Mouse (Mus musculus): ENCODE results near the gene Odf2. TPM values are rescaled to one million over a fixed set of nuclear protein-coding genes. Genes with fewer than 3 reads are reported as not detected.
"Not testable (repeated sequence)": the region's sequence is repeated elsewhere in the genome, so short reads cannot be mapped to it uniquely, and the experiment has no call there.

Gene Odf2
- polyA plus RNA-seq, 1 experiment from 2014 or later: 66.2 TPM

DNA sequence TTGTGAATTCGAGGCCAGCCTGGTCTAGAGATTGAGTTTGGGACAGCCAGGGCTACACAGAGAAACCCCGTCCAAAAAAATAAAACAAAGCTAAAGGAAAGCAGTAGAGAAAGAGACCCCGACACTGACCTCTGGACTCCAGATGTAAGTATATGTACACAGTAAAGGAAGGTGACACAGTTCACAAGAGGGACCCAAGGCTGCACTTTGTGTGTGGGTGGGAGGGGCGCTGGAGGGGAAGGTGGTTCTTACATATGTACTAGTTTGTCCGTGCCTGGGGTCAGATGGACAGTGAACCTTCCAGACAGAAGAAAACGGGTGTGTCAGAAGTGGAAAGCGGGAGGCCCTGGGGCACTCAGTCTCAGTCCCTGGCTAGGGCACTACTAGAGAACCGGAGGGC is 9.8 kb upstream of the Odf2 start:
- peaks cover 3% of the 10 kb centered on the region for H3K36me3 ChIP-seq (ENCODE audit: control insufficient read depth, insufficient read depth, low read length)
- no peak overlapping the region for H3K27ac ChIP-seq (ENCODE audit: low read length)
- H3K4me2 ChIP-seq (ENCODE audit: low read length): no peak overlapping the region
- no peak overlapping the region for H3K4me3 ChIP-seq (ENCODE audit: low read depth, low read length)
- WGBS: 76% methylated on average over 8 of the region's 8 CpGs
- H3K27me3 ChIP-seq (ENCODE audit: control insufficient read depth, insufficient read depth, low read depth, low read length): no peaks in the 10 kb centered on the region
- no peaks in the 10 kb centered on the region for H3K4me1 ChIP-seq (ENCODE audit: control insufficient read depth, insufficient read depth, low read length)
- ATAC-seq: no peak
- H3K9ac ChIP-seq (ENCODE audit: low read depth, low read length): no peak overlapping the region
- H3K9me3 ChIP-seq (replicated peaks; ENCODE audit: control insufficient read depth, low read length, poor library complexity, severe bottlenecking): no peaks in the 10 kb centered on the region

DNA sequence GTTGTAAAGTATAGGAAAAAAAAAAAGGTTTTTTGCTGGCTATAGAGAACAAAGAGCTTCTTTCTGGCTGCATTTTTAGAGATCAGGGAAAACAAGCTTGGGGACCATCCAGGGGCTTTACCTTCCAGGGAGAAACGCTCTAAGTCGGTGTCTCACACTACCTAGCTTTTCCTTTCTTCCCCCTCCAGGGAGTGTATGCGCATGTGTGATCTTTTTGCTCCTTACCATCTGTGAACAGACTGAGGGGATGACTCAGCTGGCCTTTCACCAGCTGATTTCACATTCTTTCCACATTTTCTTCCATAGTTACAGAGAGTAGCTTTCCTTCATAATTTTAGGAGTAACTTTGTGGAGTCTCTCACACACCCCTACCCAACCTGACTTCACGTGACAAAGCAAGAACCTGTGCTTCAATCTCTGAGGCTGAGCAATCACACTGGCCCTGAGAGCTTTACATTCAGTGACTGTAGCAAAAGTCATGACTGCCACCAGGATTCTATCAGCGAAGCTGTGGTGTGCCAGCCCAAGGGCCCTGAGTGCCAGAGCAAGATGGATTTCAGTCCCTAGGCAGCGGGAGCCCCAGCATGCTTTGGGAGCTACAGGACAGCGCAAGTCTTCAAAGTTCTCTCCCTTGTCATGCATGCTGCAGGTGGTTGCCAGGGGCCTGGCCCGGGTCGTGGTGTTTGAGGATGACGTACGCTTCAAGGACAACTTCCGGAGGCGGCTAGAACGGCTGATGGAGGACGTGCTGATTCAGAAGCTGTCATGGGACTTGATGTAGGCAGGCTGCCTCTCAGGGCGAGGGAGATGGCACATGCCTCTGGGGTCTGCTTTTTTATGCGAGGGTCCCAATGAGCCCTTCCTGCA is 8.8 kb upstream of the Odf2 start:
- H3K27me3 ChIP-seq (ENCODE audit: control insufficient read depth, insufficient read depth, low read depth, low read length): no peaks in the 10 kb centered on the region
- 84% methylated on average over 17 of the region's 17 CpGs for WGBS
- no peak for ATAC-seq
- no peak overlapping the region for H3K9ac ChIP-seq (ENCODE audit: low read depth, low read length)
- H3K4me3 ChIP-seq (ENCODE audit: low read depth, low read length): no peak overlapping the region
- no peaks in the 10 kb centered on the region for H3K9me3 ChIP-seq (replicated peaks; ENCODE audit: control insufficient read depth, low read length, poor library complexity, severe bottlenecking)
- no peak overlapping the region for H3K4me2 ChIP-seq (ENCODE audit: low read length)
- peaks cover 3% of the 10 kb centered on the region for H3K36me3 ChIP-seq (ENCODE audit: control insufficient read depth, insufficient read depth, low read length)
- no peak overlapping the region for H3K27ac ChIP-seq (ENCODE audit: low read length)
- no peaks in the 10 kb centered on the region for H3K4me1 ChIP-seq (ENCODE audit: control insufficient read depth, insufficient read depth, low read length)

DNA sequence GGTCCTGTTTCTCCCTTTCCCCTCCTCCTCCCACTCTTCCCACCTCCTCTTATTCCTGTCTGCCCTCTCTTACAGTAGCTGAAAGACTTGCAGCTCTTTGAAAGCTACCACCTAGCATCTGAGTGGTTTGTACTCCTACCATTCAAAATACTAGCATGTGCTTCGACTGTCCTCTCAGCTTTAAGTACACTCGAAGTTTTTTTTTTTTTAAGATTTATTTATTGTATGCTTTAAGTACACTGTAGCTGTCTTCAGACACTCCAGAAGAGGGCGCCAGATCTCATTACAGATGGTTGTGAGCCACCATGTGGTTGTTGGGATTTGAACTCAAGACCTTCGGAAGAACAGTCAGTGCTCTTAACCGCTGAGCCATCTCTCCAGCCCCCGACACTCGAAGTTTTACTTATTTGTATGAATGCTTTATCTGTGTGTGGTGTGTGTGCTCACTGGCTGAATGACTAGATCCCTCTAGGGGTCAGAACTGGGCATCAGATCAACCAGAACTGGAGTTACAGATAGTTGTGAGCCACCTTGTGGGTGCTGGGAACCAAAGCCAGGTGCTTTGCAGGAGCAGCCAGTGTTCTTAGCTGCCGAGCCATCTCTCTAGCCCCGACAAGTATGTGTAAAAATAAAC is 2.2 kb upstream of the Odf2 start:
- 88% methylated on average over 9 of the region's 9 CpGs for WGBS

DNA sequence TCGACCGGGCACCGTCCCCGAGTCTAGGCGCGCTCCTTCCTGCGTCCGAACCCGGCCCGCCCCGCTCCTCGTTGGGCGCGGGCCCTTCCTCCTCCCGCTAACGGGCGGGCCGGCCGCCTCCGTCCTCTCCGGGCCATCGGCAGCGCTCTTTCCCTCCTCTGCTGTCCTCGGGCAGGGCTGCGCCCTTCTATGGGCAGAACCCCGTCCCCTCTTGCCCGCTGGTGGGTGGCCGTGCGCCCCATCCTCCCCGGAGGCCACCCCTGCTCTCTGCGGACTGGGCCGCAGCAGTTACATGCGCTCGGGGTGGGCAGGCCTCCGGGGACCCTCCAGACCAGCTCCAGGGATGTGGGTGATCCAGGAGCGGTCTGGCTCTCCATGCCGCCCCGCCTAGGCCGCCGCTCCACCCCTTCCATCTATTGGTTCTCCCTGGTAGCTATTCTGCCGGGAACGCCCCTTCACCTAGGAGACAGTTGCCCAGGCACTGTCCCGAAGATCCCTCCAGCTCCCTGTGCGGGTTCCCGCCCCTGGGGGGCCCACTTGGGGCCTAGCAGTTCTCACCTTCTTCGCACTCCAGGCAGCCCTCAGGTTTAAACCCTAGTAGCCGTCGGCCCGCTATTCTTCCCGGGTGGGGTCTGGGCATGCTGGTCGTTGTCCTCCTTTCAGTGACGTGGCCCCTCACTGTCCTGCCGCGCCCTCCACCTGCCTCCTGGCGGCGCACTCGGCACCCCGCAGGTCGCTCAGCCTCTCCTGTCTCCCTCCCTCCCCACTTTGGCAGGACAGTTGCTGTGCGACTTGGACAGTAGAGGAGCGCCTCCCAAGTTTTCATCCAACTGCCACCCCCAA is 1.2 kb downstream of the Odf2 start:
- peak overlapping the region; percentile 82 for H3K9ac ChIP-seq (ENCODE audit: low read depth, low read length)
- no peaks in the 10 kb centered on the region for H3K27me3 ChIP-seq (ENCODE audit: control insufficient read depth, insufficient read depth, low read depth, low read length)
- under 1% methylated on average over 51 of the region's 61 CpGs for WGBS
- H3K4me3 ChIP-seq (ENCODE audit: low read depth, low read length): peak overlapping the region; percentile 96
- H3K4me1 ChIP-seq (ENCODE audit: control insufficient read depth, insufficient read depth, low read length): peaks cover 11% of the 10 kb centered on the region
- H3K9me3 ChIP-seq (replicated peaks; ENCODE audit: control insufficient read depth, low read length, poor library complexity, severe bottlenecking): no peaks in the 10 kb centered on the region
- H3K27ac ChIP-seq (ENCODE audit: low read length): peak overlapping the region; percentile 84
- H3K36me3 ChIP-seq (ENCODE audit: control insufficient read depth, insufficient read depth, low read length): peaks cover 16% of the 10 kb centered on the region; the same call in 1 of the 2 replicates
- peak; percentile 90 for ATAC-seq
- peak overlapping the region; percentile 88 for H3K4me2 ChIP-seq (ENCODE audit: low read length)

More for the DNA sequence above, 2.2 kb upstream of the Odf2 start:
- not testable (repeated sequence) for H3K9me3 ChIP-seq (replicated peaks; ENCODE audit: control insufficient read depth, low read length, poor library complexity, severe bottlenecking); H3K4me3 ChIP-seq (ENCODE audit: low read depth, low read length); H3K27me3 ChIP-seq (ENCODE audit: control insufficient read depth, insufficient read depth, low read depth, low read length); H3K4me2 ChIP-seq (ENCODE audit: low read length); H3K9ac ChIP-seq (ENCODE audit: low read depth, low read length); H3K27ac ChIP-seq (ENCODE audit: low read length); H3K36me3 ChIP-seq (ENCODE audit: control insufficient read depth, insufficient read depth, low read length); ATAC-seq
- peaks cover 11% of the 10 kb centered on the region for H3K4me1 ChIP-seq (ENCODE audit: control insufficient read depth, insufficient read depth, low read length)

DNA sequence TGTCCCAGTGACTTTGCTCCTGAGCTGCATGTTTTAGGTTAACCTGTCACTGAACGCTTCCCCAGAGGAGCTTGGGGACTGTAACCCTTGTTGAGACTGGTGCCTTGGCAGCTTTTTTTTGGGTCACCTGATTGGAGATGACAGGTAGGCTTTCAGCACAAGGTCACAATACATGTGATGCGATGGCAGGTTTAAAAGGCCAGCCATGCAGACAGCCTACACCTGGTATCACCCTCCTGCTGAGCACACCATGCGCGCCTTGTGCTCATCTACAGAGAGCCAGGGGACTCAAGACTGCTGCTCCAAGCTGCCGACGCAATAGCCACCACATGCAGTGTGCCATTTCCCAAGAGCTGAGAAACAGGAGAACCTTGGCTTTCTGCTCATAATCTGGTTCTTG is 2.8 kb downstream of the Odf2 start:
- H3K9ac ChIP-seq (ENCODE audit: low read depth, low read length): no peak overlapping the region
- 93% methylated on average over 6 of the region's 6 CpGs for WGBS
- H3K4me3 ChIP-seq (ENCODE audit: low read depth, low read length): no peak overlapping the region
- no peaks in the 10 kb centered on the region for H3K9me3 ChIP-seq (replicated peaks; ENCODE audit: control insufficient read depth, low read length, poor library complexity, severe bottlenecking)
- ATAC-seq: no peak
- no peak overlapping the region for H3K27ac ChIP-seq (ENCODE audit: low read length)
- H3K36me3 ChIP-seq (ENCODE audit: control insufficient read depth, insufficient read depth, low read length): peaks cover 19% of the 10 kb centered on the region; the same call in 1 of the 2 replicates
- H3K4me2 ChIP-seq (ENCODE audit: low read length): no peak overlapping the region
- H3K27me3 ChIP-seq (ENCODE audit: control insufficient read depth, insufficient read depth, low read depth, low read length): no peaks in the 10 kb centered on the region
- peaks cover 11% of the 10 kb centered on the region for H3K4me1 ChIP-seq (ENCODE audit: control insufficient read depth, insufficient read depth, low read length)

DNA sequence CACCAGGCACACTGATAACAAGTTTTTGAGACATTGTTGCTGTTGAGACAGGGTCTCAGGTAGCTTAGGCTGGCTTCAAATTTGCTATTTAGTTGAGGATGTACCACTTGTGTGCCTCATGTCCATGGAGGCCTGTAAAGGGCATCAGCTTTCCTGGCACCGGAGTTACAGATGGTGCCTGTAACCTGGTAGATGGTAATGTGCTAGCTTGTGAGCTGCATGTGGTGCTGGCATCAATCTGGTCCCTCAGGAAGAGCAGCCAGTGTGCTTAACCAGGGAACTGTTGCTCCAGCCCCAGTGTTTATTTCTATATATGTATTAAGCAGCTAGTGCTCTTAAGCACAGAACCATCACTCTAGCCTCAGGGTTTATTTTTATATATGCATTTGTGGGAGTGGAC is 7.0 kb downstream of the Odf2 start:
- Histone ChIP-seq H3K9me3 (replicated peaks; ENCODE audit: control insufficient read depth, low read length, poor library complexity, severe bottlenecking) (no peaks in the 10 kb centered on the region), H3K27me3 (ENCODE audit: control insufficient read depth, insufficient read depth, low read depth, low read length) (no peaks in the 10 kb centered on the region), H3K4me3 (ENCODE audit: low read depth, low read length) (no peak overlapping the region), H3K36me3 (ENCODE audit: control insufficient read depth, insufficient read depth, low read length) (peaks cover 29% of the 10 kb centered on the region), H3K9ac (ENCODE audit: low read depth, low read length) (no peak overlapping the region), H3K4me1 (ENCODE audit: control insufficient read depth, insufficient read depth, low read length) (peaks cover 2% of the 10 kb centered on the region), H3K27ac (ENCODE audit: low read length) (no peak overlapping the region), H3K4me2 (ENCODE audit: low read length) (no peak overlapping the region)
- no peak for ATAC-seq
- 100% methylated on average over 1 of the region's 1 CpGs for WGBS

DNA sequence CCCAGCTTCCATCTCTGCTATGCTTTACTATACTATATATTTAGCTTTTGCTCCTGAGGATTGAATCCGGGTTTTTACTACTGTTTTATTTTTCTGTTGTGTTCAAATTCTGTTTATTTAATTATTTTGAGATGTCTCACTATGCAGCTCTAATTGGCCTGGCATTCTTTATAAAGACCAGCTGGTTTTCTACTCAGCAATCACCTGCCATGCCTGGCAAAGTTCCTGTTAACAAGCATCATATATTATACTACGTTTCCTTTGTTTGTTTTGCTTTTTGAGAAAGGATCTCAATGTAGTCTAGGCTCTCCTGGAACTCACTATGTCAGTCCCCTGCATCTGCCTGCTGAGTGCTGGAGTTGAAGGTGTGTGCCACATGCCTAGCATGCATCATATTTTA is 8.3 kb downstream of the Odf2 start:
- Histone ChIP-seq H3K4me3 (ENCODE audit: low read depth, low read length) (no peak overlapping the region), H3K9me3 (replicated peaks; ENCODE audit: control insufficient read depth, low read length, poor library complexity, severe bottlenecking) (no peaks in the 10 kb centered on the region), H3K27ac (ENCODE audit: low read length) (no peak overlapping the region), H3K9ac (ENCODE audit: low read depth, low read length) (no peak overlapping the region), H3K4me1 (ENCODE audit: control insufficient read depth, insufficient read depth, low read length) (no peaks in the 10 kb centered on the region), H3K4me2 (ENCODE audit: low read length) (no peak overlapping the region), H3K27me3 (ENCODE audit: control insufficient read depth, insufficient read depth, low read depth, low read length) (no peaks in the 10 kb centered on the region), H3K36me3 (ENCODE audit: control insufficient read depth, insufficient read depth, low read length) (peaks cover 38% of the 10 kb centered on the region)
- no peak for ATAC-seq
- 90% methylated on average over 2 of the region's 2 CpGs for whole genome bisulfite sequencing

DNA sequence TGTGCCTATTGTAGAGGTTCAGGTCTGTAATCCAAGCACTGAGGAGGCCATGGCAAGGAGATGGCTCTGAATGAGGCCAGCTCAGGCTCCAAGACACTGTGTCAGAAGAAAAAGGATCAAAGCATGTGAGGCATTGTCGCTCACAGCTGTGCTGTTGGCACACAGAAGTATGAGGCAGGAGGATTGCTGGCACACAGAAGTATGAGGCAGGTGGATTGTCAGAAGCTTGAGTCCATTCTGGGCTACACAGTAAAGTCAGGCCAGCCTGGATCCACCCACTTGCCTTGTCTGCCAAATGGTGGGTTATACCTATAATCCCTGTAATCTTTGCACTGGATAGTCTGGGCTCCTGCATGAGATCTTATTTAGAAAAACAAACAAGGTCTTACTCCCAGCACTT is 9.1 kb downstream of the Odf2 start:
- H3K36me3 ChIP-seq (ENCODE audit: control insufficient read depth, insufficient read depth, low read length): peaks cover 37% of the 10 kb centered on the region
- H3K4me3 ChIP-seq (ENCODE audit: low read depth, low read length): no peak overlapping the region
- H3K4me1 ChIP-seq (ENCODE audit: control insufficient read depth, insufficient read depth, low read length): no peaks in the 10 kb centered on the region
- WGBS: 89% methylated on average over 1 of the region's 1 CpGs
- no peak for ATAC-seq
- no peak overlapping the region for H3K27ac ChIP-seq (ENCODE audit: low read length)
- no peak overlapping the region for H3K9ac ChIP-seq (ENCODE audit: low read depth, low read length)
- H3K9me3 ChIP-seq (replicated peaks; ENCODE audit: control insufficient read depth, low read length, poor library complexity, severe bottlenecking): no peaks in the 10 kb centered on the region
- H3K27me3 ChIP-seq (ENCODE audit: control insufficient read depth, insufficient read depth, low read depth, low read length): no peaks in the 10 kb centered on the region
- H3K4me2 ChIP-seq (ENCODE audit: low read length): no peak overlapping the region
